Mouse (Mus musculus) left cerebral cortex, adult 8-10 months (tissue): ENCODE measurements around the gene Znfx1. TPM values are rescaled to one million over a fixed set of nuclear protein-coding genes. Genes with fewer than 3 reads are reported as not detected.
A peak's percentile ranks its signal among the peaks of the same experiment; 100 is the strongest.
"Not testable (repeated sequence)": the region's sequence is repeated elsewhere in the genome, so short reads cannot be mapped to it uniquely, and the experiment has no call there.

Experiments used
- DNase-seq, 2 experiments: peaks; one replicate each; pipeline ENCODE4 v3.0.0; 2022; ENCODE audit warnings: low spot score in 2 of 2
- total RNA-seq, 4 experiments: library from RNA; stranded (reverse); gene quantifications; 2 replicates each; pipeline ENCODE4 v1.2.4; 2022

Znfx1 gene
- total RNA-seq, 4 experiments from 2014 or later, result 77.1 to 92.1 (median 80.7) TPM

DNA sequence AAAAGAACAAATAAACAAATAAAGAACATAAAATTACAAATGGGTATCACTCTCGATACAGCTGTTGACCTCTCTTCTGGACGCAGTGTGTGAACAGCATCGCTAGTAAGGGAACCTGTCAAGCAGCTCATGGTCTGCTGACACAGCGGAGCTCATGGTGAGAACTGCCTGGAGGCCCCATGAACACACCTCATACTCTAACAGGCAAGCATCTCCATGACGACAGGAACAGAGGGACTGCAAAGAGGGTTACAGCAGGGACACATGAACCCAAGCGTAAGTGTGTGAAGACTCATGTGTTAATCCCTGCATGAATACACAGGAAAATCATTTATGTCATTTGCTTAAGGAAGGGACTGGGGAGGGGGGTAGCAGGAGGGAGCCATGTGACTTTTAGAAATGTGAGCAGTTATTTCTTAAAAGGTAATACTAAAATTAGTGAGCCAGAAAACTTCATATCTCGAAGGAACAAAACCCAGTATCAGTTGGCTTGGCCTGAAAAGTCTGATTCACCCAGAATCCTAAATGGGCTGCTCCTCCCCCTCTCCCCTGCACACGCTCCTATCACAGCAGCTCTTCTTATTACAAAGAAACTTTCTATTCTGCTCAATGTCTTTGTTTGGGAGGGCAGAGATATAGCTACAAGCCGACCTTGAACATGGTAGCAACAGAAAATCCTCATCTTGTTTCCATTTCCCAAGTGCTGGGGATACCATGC lies 9.5 kb downstream of the Znfx1 start:
- DNase-seq, result no peak

DNA sequence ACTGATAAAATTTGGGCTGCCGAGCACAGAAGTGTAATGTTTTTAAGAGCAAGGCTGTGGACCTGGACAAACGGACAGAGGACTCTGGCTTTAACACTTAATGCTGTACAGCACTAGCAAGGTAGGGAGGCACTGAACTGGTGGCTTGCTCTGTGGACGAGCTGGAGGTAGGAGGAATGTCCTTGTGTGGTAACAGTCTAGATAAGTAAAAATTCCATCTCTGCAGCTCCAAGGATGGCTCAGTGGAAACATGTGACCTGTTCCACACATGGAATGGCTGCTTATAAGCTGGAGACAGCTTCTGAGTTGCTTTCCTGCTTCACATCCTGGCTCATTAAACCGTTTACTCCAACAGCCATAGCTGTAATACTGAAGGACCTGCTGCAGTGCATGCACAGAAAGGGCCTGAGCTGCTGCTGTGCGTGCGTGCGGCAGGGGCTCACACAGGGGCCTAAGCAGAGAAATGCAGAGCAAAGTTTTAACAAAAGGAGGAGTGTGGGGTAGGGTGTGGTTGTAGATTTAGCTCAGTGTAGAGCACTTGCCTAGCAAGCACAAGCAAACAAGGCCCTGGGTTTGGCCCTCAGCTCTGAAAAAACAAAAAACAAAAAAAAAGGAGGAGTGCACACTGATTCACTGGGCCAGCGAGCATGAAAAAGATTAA lies 14.0 kb downstream of the Znfx1 start:
- DNase-seq, result no peak

DNA sequence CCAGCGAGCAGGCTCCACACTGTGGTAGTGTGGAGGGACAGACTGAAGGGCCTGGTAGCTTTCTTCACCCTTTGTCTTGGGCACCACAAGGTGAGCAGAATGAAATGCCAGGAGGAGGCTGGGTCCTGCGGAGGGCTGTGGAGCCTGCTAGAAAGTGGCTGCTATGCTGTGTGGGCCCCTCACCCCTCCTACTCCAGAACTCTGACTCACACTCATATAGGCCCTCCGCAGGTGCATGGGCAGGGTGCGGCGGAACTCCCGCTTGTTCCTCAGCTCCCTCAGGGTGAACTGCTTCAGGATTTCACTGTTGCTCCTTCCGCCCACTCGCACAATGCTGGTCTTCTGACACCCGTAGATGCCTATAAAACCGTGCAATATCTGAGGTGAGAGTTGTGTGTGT lies 14.6 kb downstream of the Znfx1 start:
- DNase-seq, result no peak

DNA sequence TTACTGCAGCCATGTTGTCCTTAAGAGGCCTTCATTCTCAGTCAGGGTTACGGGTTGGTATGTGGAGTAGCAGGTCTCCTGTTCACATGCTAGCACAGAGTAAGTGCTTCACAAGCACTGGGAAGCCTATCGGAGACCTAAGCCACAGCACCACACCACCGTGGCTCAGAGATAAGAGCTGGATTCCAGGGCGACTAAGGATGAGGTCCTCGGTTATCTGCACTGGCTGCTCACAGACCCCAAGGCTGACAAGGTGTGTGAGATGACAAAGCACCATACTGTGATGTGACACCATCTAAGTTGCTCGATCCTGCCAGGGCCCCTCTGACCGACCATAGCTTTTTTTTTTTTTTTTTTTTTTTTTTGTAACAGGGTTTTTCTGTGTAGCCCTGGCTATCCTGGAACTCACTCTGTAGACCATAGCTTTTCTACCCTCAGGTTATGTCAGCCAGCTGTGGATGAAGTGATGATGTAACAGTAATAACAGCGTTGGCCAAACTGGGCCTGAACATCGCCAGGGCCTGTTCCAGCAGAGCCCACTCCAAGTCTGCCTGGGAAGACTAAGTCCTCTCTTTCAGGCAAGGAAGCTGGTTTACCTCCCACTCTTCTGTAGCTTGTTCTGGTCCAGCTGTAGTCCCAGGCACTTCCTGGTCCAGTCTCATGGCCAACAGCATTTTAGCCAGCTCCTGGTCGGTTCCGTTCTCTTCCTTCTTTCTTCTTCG lies 19.3 kb downstream of the Znfx1 start:
- DNase-seq, result no peak

DNA sequence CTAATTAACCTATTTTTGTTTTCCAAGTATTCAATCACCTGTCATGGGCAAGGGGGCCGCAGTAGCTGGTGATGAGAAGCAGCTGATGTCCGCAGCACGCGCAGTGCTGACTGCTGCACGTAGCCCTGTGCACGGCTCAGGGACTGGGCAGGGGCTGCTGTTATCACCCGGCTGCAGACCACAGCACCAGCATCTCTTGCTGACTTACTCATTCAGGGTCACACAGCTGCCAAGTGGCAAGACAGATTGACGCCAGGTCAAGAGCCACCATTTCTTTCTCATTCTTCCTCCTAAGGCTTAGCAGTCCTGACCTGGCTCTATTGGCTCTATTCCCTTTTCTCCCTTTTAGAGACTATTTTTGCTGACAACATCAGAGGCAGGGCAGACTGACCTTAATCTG lies 23.4 kb downstream of the Znfx1 start:
- DNase-seq, result no peak

DNA sequence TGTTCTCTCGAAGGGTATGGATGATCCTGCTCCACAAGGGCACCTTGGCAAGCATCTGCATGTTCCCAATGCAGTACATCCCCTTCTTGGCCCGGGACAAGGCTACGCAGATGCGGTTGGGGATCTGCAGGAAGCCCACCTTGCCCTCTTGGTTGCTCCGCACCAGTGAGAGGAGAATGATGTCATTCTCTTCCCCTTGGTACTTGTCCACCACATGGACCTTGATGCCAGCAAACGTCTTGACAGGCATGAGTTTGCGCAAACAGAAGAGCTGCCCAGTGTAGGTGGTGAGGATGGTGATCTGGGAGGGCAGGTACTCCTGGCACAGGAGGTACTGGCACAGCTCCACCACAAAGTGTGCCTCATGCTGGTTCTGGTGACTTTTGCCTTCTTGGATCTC lies 24.1 kb downstream of the Znfx1 start:
- DNase-seq, result no peak

DNA sequence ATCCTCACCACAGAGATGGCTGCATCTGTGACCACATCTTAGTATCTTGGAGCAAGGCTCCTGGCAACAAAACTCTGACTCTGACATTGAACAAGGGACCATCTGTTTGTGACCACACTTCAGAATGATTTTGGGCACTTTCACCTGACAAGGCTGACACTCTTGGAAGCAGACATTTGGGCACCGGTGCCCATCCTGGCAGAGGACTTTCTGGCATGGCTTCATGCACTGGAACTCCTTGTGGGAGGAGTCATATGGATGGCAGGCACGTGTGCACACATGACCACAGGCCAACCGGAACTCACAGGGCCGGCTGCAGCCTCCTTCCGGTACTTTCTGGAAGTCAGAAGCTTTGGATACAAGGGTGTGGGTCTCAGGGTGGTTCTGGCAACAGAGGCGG lies 24.5 kb downstream of the Znfx1 start:
- DNase-seq, result no peak

DNA sequence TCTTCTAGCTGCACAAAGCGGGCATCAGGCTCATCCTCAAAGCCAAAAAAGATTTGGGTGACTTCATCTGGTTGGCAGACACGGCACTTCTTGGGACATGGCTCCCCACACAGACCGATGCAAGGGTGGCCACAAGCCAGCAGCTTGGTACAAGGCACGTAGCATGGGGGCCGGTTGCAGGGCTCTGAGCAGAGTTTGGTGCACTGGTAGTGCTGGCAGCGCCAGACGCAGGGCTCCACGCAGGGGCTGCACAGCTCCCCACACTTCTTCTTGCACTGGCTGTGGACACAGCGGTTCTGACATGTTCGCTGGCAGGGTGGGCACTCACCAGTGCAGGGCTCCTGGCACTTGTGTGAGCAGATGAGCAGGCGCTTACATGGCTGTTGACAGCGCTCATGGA lies 25.1 kb downstream of the Znfx1 start:
- no peak for DNase-seq

DNA sequence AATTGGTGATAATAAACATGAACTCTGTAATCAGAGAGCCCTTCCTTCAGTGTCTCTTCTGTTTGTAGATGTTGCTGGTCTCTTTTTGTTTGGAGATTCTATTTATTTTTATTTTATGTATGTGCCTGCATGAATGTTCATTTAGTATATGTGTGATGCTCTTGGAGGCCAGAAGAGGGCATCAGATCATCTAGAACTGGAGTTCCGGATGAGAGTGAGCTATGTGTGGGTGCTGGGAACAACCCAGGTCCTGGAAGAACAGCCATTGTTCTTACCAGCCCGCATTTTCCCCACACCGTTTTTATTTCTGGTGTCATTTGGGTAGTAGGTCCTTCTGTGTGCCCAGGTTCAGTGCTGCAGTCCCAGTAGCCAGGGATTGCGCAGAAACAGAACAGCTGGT lies 32.3 kb downstream of the Znfx1 start:
- DNase-seq, result no peak

DNA sequence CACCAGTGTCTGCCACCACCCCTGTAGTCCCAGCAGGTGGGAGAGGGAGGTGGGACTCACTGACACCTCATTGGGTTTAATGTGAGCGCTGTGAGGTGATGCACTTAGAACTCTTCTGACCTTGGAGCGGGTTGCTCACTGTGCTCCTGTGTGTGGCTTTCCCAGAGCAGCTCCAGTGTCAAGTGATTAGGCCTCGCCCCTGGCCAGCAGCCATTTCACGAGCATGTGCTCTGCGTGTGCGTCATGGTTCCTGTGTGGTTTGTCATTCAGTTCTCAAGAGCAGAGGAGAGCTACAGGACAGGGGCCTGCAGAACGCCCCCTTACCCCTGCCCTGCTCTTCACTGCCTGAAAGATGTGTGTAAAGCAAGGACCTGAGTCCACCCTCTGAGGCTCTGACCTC lies 34.3 kb downstream of the Znfx1 start:
- no peak for DNase-seq

DNA sequence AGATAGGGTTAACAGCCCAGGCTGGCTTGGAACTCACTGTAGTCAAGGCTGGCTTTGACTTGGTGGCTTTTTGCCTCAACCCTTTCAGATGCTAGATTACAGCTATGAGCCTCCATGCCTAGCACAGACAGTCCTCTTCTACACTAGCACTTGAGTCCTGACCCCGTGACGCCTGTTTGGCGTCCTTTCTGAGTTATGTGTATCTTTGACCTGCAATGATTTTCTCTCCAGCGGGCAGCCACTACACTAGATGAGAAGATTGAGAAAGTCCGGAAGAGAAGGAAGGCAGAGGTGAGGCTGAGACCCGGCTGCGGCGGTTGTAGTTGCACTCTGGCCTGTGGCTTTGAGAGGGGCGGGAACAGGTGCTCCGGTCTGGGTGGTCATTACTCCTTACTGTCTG lies 43.4 kb downstream of the Znfx1 start:
- DNase-seq, result no peak

DNA sequence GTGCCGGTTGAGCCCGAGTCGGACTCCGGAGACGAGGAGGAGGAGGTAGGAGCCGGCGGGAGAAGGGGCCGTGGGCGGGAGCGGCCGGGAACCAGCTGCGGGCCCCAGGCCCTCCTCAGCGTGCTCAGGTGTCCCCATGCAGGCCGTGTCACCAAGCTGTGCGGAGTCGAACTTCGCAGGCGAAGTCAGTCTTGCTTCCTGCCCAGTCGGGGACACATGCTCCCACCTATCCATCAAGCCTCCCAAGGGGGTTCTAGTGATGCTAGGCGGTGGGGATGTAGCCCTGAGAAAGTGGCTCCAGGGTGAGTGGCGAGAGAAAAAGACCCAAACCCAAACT lies 47.5 kb downstream of the Znfx1 start:
- no peak for DNase-seq

DNA sequence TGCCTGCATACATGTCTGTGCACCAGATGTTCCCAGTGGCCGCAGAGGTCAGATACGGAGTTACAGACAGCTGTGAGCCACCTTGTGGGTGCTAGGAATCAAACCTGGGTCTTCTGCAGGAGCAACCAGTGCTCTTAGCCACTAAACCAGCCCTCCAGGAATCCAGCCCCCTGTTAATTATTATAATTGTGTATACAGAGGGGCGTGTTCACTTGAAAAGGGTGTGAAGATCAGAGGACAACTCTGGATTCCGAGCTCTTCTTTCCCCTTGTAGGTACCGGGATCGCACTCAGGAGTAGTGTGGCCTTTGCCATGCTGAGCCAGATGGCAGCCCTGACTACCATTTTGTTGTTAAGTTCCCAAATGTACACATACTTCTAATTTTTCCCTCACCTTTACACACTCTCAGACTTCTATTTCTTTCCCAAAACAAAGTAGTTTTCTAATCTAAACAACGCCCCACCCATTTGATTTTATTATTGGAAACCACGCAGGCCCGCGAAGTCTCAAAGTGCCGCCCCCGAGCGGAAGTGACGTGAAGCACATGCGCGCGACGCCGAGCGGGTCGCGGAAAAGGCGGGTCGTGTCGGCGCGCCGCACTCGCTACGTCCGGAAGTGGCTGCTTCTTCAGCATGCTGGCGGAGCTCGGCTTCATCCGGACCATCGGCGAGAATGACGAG lies 48.0 kb downstream of the Znfx1 start, which contains the start of gene Ddx27:
Ddx27 (plus strand) TSS at position 492 of the 680 bp plus-strand sequence.
- DNase-seq, result peak; percentile 84 to 87

DNA sequence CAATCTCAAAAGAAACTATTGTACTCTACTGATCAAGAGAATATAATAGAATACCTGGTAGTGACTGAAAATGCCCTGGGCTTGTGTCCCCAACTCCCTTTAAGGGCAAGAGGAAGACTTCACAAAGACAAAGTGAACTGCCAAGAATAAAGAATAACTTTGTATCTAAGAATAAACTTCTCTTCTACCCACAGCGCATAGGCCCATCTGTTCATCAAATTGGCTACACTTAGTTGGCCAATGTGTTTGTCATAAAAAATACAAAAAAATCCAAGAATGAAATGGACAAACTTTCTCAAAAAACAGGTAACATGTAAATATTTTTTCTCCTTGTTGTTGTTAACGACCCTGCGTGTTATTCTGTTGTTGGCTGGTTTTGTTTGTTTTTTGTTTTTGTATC lies 52.3 kb downstream of the Znfx1 start:
- no peak for DNase-seq

DNA sequence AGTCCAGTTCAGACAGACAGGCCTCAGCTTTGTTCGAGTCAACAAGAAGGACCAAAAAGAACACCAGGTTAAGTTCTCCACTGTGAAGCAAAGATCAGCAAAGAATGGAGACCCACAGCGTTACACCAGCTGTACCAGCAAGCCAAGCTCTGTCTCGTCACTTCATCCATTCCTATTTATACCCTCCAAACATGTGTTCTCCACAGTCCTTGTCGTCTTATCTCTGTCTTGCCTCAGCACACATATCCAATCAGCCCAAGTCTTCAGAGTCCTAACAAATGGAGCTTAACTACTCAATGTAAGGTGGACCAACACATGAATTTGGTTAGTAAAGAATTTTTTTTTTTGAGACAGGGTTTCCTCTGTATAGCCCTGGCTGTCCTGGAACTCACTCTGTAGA lies 53.3 kb downstream of the Znfx1 start:
- no peak for DNase-seq

DNA sequence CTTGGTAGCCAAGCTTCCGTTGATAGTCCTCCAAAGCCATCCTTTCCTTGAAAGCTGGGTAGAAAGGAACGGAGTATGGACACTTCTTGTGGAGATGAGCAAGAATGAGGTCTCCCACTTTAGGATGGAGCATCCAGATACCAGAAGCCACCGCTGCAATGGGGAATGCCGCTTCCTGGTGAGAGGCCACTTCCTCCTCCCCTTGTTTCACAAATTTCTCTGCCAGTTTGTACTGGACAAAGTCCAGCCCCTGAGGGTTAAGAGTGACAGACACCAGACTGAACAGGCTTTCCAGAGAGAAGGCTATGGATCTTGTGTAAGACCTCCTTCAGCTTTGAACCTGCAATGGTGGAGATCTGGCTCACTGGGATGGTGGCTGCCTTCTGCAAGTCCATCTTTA lies 55.2 kb downstream of the Znfx1 start:
- DNase-seq, result not testable (repeated sequence)

DNA sequence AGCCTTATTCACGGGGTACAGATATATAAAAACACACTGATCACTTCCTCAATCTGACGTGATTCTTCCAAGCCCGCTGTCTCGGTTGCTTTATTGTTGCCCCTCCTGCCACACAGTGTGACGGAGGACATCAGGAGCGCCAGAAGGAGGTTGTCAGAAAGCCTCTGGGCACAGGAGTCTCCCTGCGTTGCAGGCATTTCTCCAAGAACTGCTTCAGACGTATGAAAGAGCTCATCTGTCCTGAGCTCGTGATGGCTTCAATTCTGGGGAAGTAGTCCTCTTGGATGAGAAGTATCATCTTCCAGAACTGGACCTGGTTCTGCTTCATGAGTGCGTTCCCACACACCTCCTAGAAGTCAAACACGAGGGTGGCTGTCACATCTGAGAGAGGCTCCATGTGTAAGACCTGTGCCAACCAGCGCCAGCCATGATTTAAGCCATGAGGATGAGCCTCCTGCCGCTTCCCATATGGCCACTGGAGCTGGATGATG lies 55.8 kb downstream of the Znfx1 start:
- peak in 1 of 2 experiments; percentile 36 for DNase-seq

DNA sequence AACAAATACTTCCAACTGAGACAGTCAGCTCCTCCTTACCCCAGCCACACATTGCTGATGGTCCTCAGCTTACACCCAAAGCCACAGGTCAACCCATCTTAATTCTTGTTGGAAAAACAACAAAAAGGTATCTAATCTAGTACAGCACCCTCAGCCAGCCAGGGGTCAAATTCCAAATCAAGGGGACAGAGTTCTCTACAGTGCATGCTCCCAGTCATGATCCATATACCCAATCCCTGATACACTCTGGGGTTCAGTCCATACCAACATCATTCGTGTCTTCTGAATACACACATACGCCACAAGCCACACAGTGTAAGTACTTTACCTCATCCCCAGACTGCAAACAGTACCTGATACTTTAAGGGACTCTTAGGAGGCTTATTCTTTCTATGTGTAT lies 56.5 kb downstream of the Znfx1 start:
- DNase-seq, result no peak

DNA sequence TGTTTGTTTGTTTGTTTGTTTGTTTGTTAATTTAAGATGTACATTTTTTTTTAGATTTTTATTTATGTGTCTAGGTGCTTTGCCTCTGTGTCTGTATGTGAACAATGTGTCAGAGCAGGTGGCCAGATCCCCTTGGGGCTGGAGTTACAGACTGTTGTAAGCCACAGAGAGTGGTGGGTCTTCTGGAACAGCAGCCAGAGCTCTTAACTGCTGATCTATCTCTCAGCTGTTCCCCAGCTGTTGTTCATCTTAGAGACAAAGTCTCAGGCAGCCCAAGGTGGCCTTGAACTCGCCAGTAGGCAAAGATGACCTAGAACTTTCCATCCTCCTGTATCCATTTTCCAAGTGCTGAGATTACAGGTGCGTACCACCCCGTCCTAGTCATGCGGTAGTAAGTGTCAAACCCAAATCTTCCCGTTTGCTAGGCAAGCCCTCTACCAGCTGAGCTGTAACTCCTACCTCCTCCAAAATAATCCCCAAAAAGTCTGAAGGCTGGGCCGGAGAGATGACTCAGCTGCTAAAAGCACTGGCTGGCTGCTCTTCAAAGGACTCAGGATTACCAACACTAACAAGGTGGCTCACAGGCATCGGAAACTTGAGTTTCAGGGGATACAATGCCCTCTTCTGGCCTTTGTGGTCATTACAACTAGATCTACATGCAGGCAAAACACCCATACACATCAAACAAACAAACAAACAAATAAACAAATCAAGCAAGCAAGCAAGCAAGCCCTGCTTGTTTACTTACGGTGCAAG lies 58.5 kb downstream of the Znfx1 start:
- peak; percentile 40 to 74 for DNase-seq

DNA sequence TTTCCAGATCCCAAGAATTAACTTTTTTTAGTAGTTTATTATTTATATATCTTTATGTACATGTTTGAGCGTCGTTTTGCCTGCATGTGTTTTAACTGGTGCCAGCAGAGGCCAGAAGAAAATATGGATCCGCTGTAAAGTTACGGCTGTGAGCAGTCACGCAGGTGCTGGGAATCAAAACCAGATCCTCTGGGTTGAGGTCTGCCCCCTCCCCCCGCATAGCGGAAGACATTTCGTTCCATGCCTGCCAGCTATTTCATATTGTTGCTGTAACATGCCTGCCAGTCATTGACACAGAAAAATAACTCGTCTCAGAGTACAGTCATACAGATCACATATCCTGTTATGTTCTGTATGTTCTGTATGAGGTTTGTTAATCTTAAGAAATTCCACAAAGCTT lies 61.3 kb downstream of the Znfx1 start:
- DNase-seq, result no peak

DNA sequence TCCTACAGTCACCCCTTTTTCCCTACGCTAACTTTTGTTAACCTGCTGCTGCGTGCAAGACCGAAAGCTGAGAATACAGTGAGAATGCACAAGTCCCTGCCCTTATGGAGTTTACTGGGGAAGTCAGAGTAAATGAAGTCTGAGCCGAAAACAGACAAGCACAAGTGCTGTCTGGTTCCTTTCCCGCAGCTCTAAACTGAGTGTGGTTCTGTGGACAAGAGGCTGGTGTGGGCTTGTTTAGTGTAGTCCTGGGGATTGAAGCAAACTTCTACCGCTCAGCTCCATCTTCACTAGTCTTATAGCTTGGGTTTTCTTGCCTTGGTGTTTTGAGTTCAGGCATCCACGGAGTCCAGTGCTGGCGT lies 66.3 kb downstream of the Znfx1 start:
- no peak for DNase-seq
